Mouse (Mus musculus) heart, embryonic 14.5 days (tissue): ENCODE measurements around the gene Cebpzos. TPM values are rescaled to one million over a fixed set of nuclear protein-coding genes. Genes with fewer than 3 reads are reported as not detected.
A peak's percentile ranks its signal among the peaks of the same experiment; 100 is the strongest.

ENCODE experiments used
- ATAC-seq: fragments of 200-750 bp; cut with Nextera tagmentation; 2 replicates; pipeline ENCODE4 v1.8.0; 2017; ENCODE audit warnings: low read depth, moderate TSS enrichment; ENCODE audit not compliant: insufficient number of reproducible peaks, insufficient read depth, low FRiP score
- H3K27ac ChIP-seq, 2 experiments: fragments of 200-500 bp in 1 of 2; fragments of 300-500 bp in 1 of 2; sonication (generic) in 1 of 2; replicated peaks in 1 of 2; 2 replicates each; pipeline ENCODE4 v1.5.1; 2012 to 2014; ENCODE audit warnings: low read depth in 2 of 2, low read length in 2 of 2, control low read depth in 1 of 2, mild to moderate bottlenecking in 1 of 2, mixed read lengths in 1 of 2; ENCODE audit not compliant: control insufficient read depth in 1 of 2, insufficient read depth in 1 of 2
- H3K27me3 ChIP-seq: fragments of 300-500 bp; sonication (generic); 2 replicates; pipeline ENCODE4 v1.6.1; 2014; ENCODE audit warnings: mild to moderate bottlenecking, low read length, control low read depth; ENCODE audit not compliant: control insufficient read depth, insufficient read depth
- H3K36me3 ChIP-seq: fragments of 300-500 bp; sonication (generic); 2 replicates; pipeline ENCODE4 v1.6.1; 2014; ENCODE audit warnings: mild to moderate bottlenecking, control low read depth, low read length, mixed read lengths; ENCODE audit not compliant: control insufficient read depth, insufficient read depth
- H3K4me1 ChIP-seq, 2 experiments: fragments of 200-500 bp in 1 of 2; fragments of 300-500 bp in 1 of 2; sonication (generic) in 1 of 2; 2 replicates each; pipeline ENCODE4 v1.6.1; 2012 to 2014; ENCODE audit warnings: low read length in 2 of 2, control low read depth in 1 of 2, mixed read lengths in 1 of 2; ENCODE audit not compliant: control insufficient read depth in 2 of 2, insufficient read depth in 2 of 2
- H3K4me2 ChIP-seq: fragments of 300-500 bp; sonication (generic); 2 replicates; pipeline ENCODE4 v1.6.1; 2014; ENCODE audit warnings: mild to moderate bottlenecking, low read length
- H3K4me3 ChIP-seq, 2 experiments: fragments of 200-500 bp in 1 of 2; fragments of 300-500 bp in 1 of 2; sonication (generic) in 1 of 2; 2 replicates each; pipeline ENCODE4 v1.5.1; 2012 to 2014; ENCODE audit warnings: low read length in 2 of 2, mild to moderate bottlenecking in 2 of 2, control low read depth in 1 of 2, low read depth in 1 of 2, moderate library complexity in 1 of 2; ENCODE audit not compliant: control insufficient read depth in 1 of 2, insufficient read depth in 1 of 2
- H3K9ac ChIP-seq: fragments of 300-500 bp; sonication (generic); 2 replicates; pipeline ENCODE4 v1.6.1; 2014; ENCODE audit warnings: mild to moderate bottlenecking, low read length
- H3K9me3 ChIP-seq: fragments of 300-500 bp; sonication (generic); 2 replicates; pipeline ENCODE4 v1.6.1; 2016; ENCODE audit warnings: low read length, control low read depth; ENCODE audit not compliant: control insufficient read depth
- WGBS: fragments of 180-500 bp; shearing (Covaris S2); extraction: QIAGEN DNeasy Blood & Tissue Kit; methylation state at CpG from one replicate; pipeline ENCODE4 v1.1.7; 2014; 5-methylcytosine and 5-hydroxymethylcytosine counted together
- polyA plus RNA-seq: library from polyadenylated mRNA; unstranded; fragments of >200 nt; fragmentation: Nextera tagmentation; extraction: Ambion mirVana; gene quantifications from 2 replicates; pipeline ENCODE4 v1.2.1, GENCODE M21; 2014

Gene Cebpzos
- polyA plus RNA-seq, 1 experiment from 2014 or later: 101 TPM

DNA sequence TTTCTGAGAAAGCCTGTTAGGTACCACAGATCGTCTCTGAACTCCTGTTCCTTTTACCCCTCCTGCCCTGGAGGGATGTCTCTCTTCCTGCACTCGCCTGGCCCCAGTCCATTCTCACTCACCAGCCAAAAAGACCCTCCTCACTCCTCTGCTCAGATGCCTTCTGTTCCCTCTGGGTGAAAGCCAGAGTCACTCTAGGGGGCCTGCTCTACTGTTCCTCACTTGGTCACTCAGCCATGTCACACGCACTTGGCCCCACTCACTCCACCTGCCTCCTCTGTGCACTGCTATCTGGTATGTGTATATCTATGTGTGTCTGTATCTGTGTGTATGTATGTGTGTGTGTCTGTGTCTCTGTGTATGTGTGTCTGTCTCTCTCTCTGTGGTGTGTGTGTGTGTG is 27.1 kb upstream of the Cebpzos start:
- no peaks in the 10 kb centered on the region for H3K36me3 ChIP-seq
- no peak overlapping the region for H3K27ac ChIP-seq
- no peaks in the 10 kb centered on the region for H3K4me1 ChIP-seq
- no peak overlapping the region for H3K4me2 ChIP-seq
- H3K9ac ChIP-seq: no peak overlapping the region
- H3K27me3 ChIP-seq: no peaks in the 10 kb centered on the region
- no peak for ATAC-seq
- WGBS: 45% methylated on average over 3 of the region's 3 CpGs
- H3K4me3 ChIP-seq: no peak overlapping the region
- H3K9me3 ChIP-seq: no peaks in the 10 kb centered on the region

- no peaks in the 10 kb centered on the region; a peak in 2 of 4 replicates for H3K4me1 ChIP-seq
- no peak overlapping the region for H3K9ac ChIP-seq
- no peak overlapping the region for H3K4me2 ChIP-seq
- no peaks in the 10 kb centered on the region for H3K36me3 ChIP-seq
- H3K27ac ChIP-seq: no peak overlapping the region
- 76% methylated on average over 9 of the region's 9 CpGs for WGBS
- ATAC-seq: no peak
- H3K27me3 ChIP-seq: no peaks in the 10 kb centered on the region
- no peaks in the 10 kb centered on the region for H3K9me3 ChIP-seq
- H3K4me3 ChIP-seq: no peak overlapping the region
Observed at GRCm38 (mm10) chr17:78891020-78891419, 25.3 kb upstream of the Cebpzos start.

- no peaks in the 10 kb centered on the region for H3K27me3 ChIP-seq
- ATAC-seq: no peak
- H3K36me3 ChIP-seq: no peaks in the 10 kb centered on the region
- WGBS: 76% methylated on average over 7 of the region's 7 CpGs
- 0 out of 2 replicates have a peak overlapping the region, but pooled peaks have one; percentile 56 for H3K4me2 ChIP-seq
- H3K4me1 ChIP-seq: no peaks in the 10 kb centered on the region; a peak in 2 of 4 replicates
- H3K9me3 ChIP-seq: no peaks in the 10 kb centered on the region
- no peak overlapping the region for H3K9ac ChIP-seq
- no peak overlapping the region for H3K4me3 ChIP-seq
- H3K27ac ChIP-seq: no peak overlapping the region
Observed at GRCm38 (mm10) chr17:78894991-78895390, 21.3 kb upstream of the Cebpzos start.

DNA sequence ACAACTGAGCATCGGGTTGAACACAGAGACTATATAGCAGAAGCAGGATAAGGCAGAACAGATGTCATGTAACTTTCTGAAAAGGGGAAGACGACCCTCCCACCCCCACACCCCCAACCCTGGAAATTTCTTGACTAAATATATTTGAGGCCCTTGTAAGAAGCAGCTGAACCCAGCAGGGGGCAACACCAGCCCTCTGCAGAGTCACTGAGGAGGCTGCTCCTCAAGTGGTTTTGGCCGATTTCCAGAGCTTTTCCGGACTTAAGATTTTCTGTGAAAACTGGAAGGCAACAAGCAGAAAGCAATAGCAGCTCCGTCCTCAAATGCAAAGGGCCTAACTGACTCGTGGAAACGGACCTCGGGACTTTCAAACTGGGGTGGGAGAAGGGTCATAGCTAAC is 20.9 kb upstream of the Cebpzos start:
- H3K4me1 ChIP-seq: no peaks in the 10 kb centered on the region; a peak in 2 of 4 replicates
- peak overlapping the region; percentile 47; the same call in 1 of the 2 replicates for H3K9ac ChIP-seq
- 26% methylated on average over 8 of the region's 8 CpGs for WGBS
- H3K36me3 ChIP-seq: no peaks in the 10 kb centered on the region
- H3K4me2 ChIP-seq: peak overlapping the region; percentile 56
- H3K4me3 ChIP-seq: peak overlapping the region; percentile 19 to 30
- H3K27me3 ChIP-seq: no peaks in the 10 kb centered on the region
- no peak overlapping the region for H3K27ac ChIP-seq
- no peaks in the 10 kb centered on the region for H3K9me3 ChIP-seq
- ATAC-seq: no peak

GRCm38 (mm10) chr17:78903158-78903557 is 13.1 kb upstream of the Cebpzos start:
- H3K27me3 ChIP-seq: no peaks in the 10 kb centered on the region
- H3K4me1 ChIP-seq: no peaks in the 10 kb centered on the region
- ATAC-seq: no peak
- no peak overlapping the region for H3K27ac ChIP-seq
- H3K9ac ChIP-seq: no peak overlapping the region
- no peaks in the 10 kb centered on the region for H3K9me3 ChIP-seq
- H3K4me2 ChIP-seq: no peak overlapping the region
- 79% methylated on average over 2 of the region's 2 CpGs for WGBS
- H3K36me3 ChIP-seq: no peaks in the 10 kb centered on the region
- H3K4me3 ChIP-seq: no peak overlapping the region

- H3K4me2 ChIP-seq: no peak within 1 kb of the TSS
- no peak within 1 kb of the TSS for H3K9ac ChIP-seq
- no peaks in the 10 kb centered on the region for H3K27me3 ChIP-seq
- WGBS: 78% methylated on average over 5 of the region's 5 CpGs
- no peak for ATAC-seq
- no peak within 1 kb of the TSS for H3K4me3 ChIP-seq
- H3K27ac ChIP-seq: no peak within 1 kb of the TSS
- no peaks in the 10 kb centered on the region for H3K9me3 ChIP-seq
- H3K36me3 ChIP-seq: no peaks in the 10 kb centered on the region
- H3K4me1 ChIP-seq: no peaks in the 10 kb centered on the region
Observed at GRCm38 (mm10) chr17:78906892-78907291, 9.4 kb upstream of the Cebpzos start, which contains the start of gene Sult6b1. Gene Sult6b1 (minus strand): TSS chr17:78906992.

DNA sequence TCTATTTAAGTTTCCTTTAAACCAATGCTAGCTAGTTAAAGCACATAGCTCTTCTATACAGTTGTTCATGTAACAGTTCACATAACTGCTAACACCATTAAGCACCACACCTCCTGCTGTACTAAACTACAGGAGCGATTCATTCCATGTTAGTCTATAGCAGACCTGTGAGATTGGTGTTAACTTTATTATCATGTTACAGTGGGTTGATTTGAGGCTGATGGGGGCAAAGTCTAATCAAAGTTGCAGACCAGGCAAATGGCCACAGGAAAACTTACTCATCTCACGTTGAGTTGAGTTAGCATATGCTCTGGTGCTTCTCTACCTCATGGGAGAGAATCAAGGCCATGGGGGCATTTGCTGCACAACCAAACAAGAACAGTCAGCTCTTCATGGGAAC is 6.9 kb upstream of the Cebpzos start:
- Histone ChIP-seq H3K9me3 (no peaks in the 10 kb centered on the region), H3K27me3 (no peaks in the 10 kb centered on the region), H3K4me2 (no peak overlapping the region), H3K27ac (no peak overlapping the region), H3K4me3 (no peak overlapping the region), H3K9ac (no peak overlapping the region), H3K4me1 (no peaks in the 10 kb centered on the region), H3K36me3 (no peaks in the 10 kb centered on the region)
- no peak for ATAC-seq
- 64% methylated on average over 2 of the region's 2 CpGs for WGBS

DNA sequence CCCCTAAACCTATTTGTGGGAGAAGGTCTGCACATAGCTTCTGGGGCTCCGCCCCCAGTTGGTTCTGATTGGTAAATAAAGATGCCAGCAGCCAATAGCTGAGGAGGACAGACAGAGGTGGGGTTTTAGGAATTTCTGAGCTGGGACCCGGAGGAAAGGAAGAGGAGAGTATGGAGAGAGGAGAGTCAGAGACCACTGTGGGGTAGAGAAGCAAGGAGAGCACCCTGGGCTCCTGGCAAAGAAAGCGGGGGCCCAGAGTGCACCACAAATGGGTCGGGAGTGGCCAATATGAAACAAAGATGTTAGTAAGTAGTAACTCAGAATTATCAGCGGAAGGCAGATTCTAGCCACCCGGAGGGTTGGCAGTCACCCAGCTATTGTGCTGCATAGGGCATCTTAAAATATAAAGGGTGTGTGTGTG is 3.4 kb upstream of the Cebpzos start:
- Histone ChIP-seq H3K9me3 (no peaks in the 10 kb centered on the region), H3K9ac (0 out of 2 replicates have a peak overlapping the region, but pooled peaks have one; percentile 47), H3K27me3 (no peaks in the 10 kb centered on the region), H3K4me2 (peak overlapping the region; percentile 60), H3K27ac (peak overlapping the region in 1 of 2 experiments; percentile 66; a peak in 2 of 4 replicates), H3K36me3 (0 out of 2 replicates have a peak, but pooled peaks cover under 1% of the 10 kb centered on the region), H3K4me3 (peak overlapping the region; percentile 36 to 65), H3K4me1 (peaks cover 2 to 13% of the 10 kb centered on the region in 2 experiments; a peak in 2 of 4 replicates)
- ATAC-seq: peak; percentile 39; the same call in 1 of the 2 replicates
- 20% methylated on average over 6 of the region's 6 CpGs for WGBS
